Mouse (Mus musculus) liver, embryonic 13.5 days (tissue): Measurements from ENCODE around the gene Ociad1. TPM values are rescaled to one million over a fixed set of nuclear protein-coding genes. Genes with fewer than 3 reads are reported as not detected.

ENCODE experiments used
- ATAC-seq: fragments of 200-750 bp; cut with Nextera tagmentation; 2 replicates; pipeline ENCODE4 v1.8.0; 2017; ENCODE audit warnings: low read depth, mild to moderate bottlenecking, moderate number of reproducible peaks, moderate library complexity
- DNase-seq: peaks from one replicate; pipeline ENCODE4 v3.0.0; 2022
- H3K27ac ChIP-seq: fragments of 300-500 bp; sonication (generic); 2 replicates; pipeline ENCODE4 v1.5.1; 2015; ENCODE audit warnings: moderate library complexity, mild to moderate bottlenecking, inconsistent platforms
- H3K27me3 ChIP-seq: fragments of 300-500 bp; sonication (generic); 2 replicates; pipeline ENCODE4 v1.6.1; 2015; ENCODE audit warnings: mild to moderate bottlenecking, inconsistent platforms
- H3K36me3 ChIP-seq: fragments of 300-500 bp; sonication (generic); 2 replicates; pipeline ENCODE4 v1.6.1; 2015; ENCODE audit warnings: mild to moderate bottlenecking, inconsistent platforms
- H3K4me1 ChIP-seq: fragments of 300-500 bp; sonication (generic); replicated peaks from 2 replicates; pipeline ENCODE4 v1.6.1; 2015; ENCODE audit warnings: inconsistent platforms
- H3K4me2 ChIP-seq: fragments of 300-500 bp; sonication (generic); 2 replicates; pipeline ENCODE4 v1.6.1; 2015; ENCODE audit warnings: inconsistent platforms, mild to moderate bottlenecking, moderate library complexity
- H3K4me3 ChIP-seq: fragments of 300-500 bp; sonication (generic); replicated peaks from 2 replicates; pipeline ENCODE4 v1.5.1; 2015; ENCODE audit warnings: mild to moderate bottlenecking, inconsistent platforms
- H3K9ac ChIP-seq: fragments of 300-500 bp; sonication (generic); 2 replicates; pipeline ENCODE4 v1.6.1; 2015; ENCODE audit warnings: mild to moderate bottlenecking, inconsistent platforms
- H3K9me3 ChIP-seq: fragments of 300-500 bp; sonication (generic); replicated peaks from 2 replicates; pipeline ENCODE4 v1.6.1; 2016; ENCODE audit warnings: inconsistent platforms
- WGBS: fragments of 180-500 bp; shearing (Covaris S2); methylation state at CpG from one replicate; pipeline ENCODE4 v1.1.7; 2015; ENCODE audit not compliant: insufficient replicate concordance; 5-methylcytosine and 5-hydroxymethylcytosine counted together
- polyA plus RNA-seq: library from polyadenylated mRNA; unstranded; fragments of >200 nt; fragmentation: Nextera tagmentation; extraction: Ambion mirVana; gene quantifications from 2 replicates; pipeline ENCODE4 v1.2.1, GENCODE M21; 2015

Gene Ociad1
- polyA plus RNA-seq, 1 experiment from 2014 or later = 144 TPM

- Histone ChIP-seq H3K9me3 (no peaks in the 10 kb centered on the region), H3K4me2 (no peak within 1 kb of the TSS), H3K27ac (no peak within 1 kb of the TSS), H3K27me3 (peaks cover 62% of the 10 kb centered on the region), H3K4me1 (peaks cover 24% of the 10 kb centered on the region), H3K4me3 (no peak within 1 kb of the TSS), H3K36me3 (no peaks in the 10 kb centered on the region), H3K9ac (no peak within 1 kb of the TSS)
- no peak for ATAC-seq
- DNase-seq = no peak
- 75% methylated on average over 8 of the region's 8 CpGs for WGBS
These were observed 48.2 kb downstream of the Ociad1 start, which contains the start of gene Ociad2 for GRCm38 (mm10) chr5:73340723-73341235. Gene Ociad2, minus strand, starts transcription at chr5:73341028.

DNA sequence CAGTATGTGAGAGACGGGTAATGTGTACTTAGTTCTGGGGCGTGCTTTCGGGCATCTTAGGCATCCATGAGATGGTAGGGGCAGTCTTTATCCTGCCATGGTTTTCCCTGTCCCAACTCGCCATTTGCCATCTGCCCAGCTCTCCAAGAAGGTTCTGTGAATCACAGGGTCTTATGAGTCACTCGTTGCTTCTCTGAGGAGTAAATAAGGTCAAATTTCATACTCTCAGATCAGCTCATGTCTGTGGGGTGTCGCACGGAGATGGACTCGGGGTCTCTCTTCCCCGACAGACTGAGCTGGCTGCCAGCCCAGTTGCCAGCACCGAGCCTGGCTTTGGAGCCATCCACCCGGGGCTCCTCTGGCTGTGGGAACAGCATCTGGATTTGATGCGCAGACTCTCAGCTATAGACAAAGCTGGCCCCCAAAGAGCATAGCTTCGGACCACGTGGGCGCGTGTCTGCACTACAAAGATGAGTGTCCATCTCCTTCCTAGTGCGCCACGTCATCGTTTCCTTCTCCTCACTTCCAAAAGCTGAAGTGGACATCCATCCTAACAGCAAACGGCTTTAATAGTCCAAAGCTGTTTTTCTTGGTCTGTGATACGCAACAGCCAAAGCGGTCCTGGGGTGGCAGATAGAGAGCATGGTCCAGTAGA lies 50.2 kb downstream of the Ociad1 start:
- 81% methylated on average over 22 of the region's 22 CpGs for WGBS
- H3K36me3 ChIP-seq = no peaks in the 10 kb centered on the region
- H3K9ac ChIP-seq = no peak overlapping the region
- DNase-seq (no peak), ATAC-seq (no peak)
- no peak overlapping the region for H3K4me3 ChIP-seq
- H3K27ac ChIP-seq = no peak overlapping the region
- H3K4me1 ChIP-seq = peaks cover 24% of the 10 kb centered on the region
- no peaks in the 10 kb centered on the region for H3K9me3 ChIP-seq
- no peak overlapping the region for H3K4me2 ChIP-seq
- peaks cover 65% of the 10 kb centered on the region for H3K27me3 ChIP-seq

DNA sequence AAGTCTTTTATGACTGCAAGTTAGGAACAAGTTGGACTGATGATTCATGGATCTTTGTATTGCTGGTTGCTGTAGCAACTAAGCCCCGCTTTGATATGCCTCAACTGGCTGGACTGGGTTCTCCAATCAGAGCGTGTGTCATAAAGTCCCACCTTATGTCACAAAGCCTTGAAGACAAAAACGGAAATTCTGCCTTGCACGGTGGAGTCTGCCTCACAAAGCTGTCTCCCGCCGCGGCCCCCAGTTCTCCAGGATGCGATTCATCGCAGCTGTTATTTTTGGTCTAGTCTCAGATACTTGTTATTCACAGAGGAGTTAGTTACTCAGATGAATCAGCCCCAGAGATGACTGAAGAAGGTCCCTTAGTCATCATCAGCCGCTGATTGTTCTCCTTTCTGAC lies 51.7 kb downstream of the Ociad1 start:
- no peak overlapping the region for H3K4me3 ChIP-seq
- ATAC-seq (no peak), DNase-seq (no peak)
- no peak overlapping the region for H3K27ac ChIP-seq
- H3K4me1 ChIP-seq = peaks cover 25% of the 10 kb centered on the region
- H3K9ac ChIP-seq = no peak overlapping the region
- H3K9me3 ChIP-seq = no peaks in the 10 kb centered on the region
- peaks cover 62% of the 10 kb centered on the region for H3K27me3 ChIP-seq
- 74% methylated on average over 10 of the region's 10 CpGs for WGBS
- no peak overlapping the region for H3K4me2 ChIP-seq
- no peaks in the 10 kb centered on the region for H3K36me3 ChIP-seq

- Histone ChIP-seq H3K27me3 (peaks cover 66% of the 10 kb centered on the region), H3K27ac (no peak overlapping the region), H3K9ac (no peak overlapping the region), H3K9me3 (no peaks in the 10 kb centered on the region), H3K36me3 (no peaks in the 10 kb centered on the region), H3K4me2 (no peak overlapping the region), H3K4me1 (peaks cover 22% of the 10 kb centered on the region), H3K4me3 (no peak overlapping the region)
- DNase-seq = no peak
- ATAC-seq = no peak
- WGBS = 75% methylated on average over 4 of the region's 4 CpGs
These were observed 52.7 kb downstream of the Ociad1 start for GRCm38 (mm10) chr5:73345254-73345653.

GRCm38 (mm10) chr5:73349514-73349913 lies 56.9 kb downstream of the Ociad1 start:
- 52% methylated on average over 5 of the region's 5 CpGs for WGBS
- H3K9me3 ChIP-seq = no peaks in the 10 kb centered on the region

DNA sequence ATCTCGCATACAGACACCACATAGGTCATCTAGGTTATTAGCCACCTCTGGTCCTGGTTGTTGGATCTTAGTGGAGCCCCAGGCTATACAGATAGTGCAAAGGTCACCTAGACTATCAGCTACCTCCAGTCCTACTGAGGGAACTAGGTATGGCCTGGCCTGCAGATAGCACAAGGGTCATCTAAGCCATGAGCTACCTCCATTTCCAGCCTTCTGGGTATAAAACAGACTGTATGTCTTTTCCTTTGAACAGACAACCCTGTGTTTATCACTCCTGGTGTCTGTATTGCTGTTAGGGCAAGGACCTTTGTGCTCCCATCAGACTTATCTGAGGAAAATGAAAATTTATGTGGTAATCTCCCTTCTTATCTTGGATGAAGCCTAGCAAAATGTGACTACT lies 59.2 kb downstream of the Ociad1 start:
- H3K27me3 ChIP-seq = peaks cover 28% of the 10 kb centered on the region
- 81% methylated on average over 1 of the region's 1 CpGs for WGBS
- peaks cover 60% of the 10 kb centered on the region for H3K4me1 ChIP-seq
- DNase-seq (no peak), ATAC-seq (no peak)
- H3K4me2 ChIP-seq = no peak overlapping the region
- H3K27ac ChIP-seq = no peak overlapping the region
- no peaks in the 10 kb centered on the region for H3K36me3 ChIP-seq
- no peak overlapping the region for H3K9ac ChIP-seq
- no peaks in the 10 kb centered on the region for H3K9me3 ChIP-seq
- no peak overlapping the region for H3K4me3 ChIP-seq

More at GRCm38 (mm10) chr5:73349514-73349913, 56.9 kb downstream of the Ociad1 start:
- ATAC-seq = no peak
- DNase-seq = no peak
- Histone ChIP-seq H3K27me3 (peaks cover 47% of the 10 kb centered on the region), H3K4me1 (peaks cover 47% of the 10 kb centered on the region), H3K4me3 (no peak overlapping the region), H3K4me2 (no peak overlapping the region), H3K9ac (no peak overlapping the region), H3K27ac (no peak overlapping the region; the same call in 1 of the 2 replicates), H3K36me3 (no peaks in the 10 kb centered on the region)

DNA sequence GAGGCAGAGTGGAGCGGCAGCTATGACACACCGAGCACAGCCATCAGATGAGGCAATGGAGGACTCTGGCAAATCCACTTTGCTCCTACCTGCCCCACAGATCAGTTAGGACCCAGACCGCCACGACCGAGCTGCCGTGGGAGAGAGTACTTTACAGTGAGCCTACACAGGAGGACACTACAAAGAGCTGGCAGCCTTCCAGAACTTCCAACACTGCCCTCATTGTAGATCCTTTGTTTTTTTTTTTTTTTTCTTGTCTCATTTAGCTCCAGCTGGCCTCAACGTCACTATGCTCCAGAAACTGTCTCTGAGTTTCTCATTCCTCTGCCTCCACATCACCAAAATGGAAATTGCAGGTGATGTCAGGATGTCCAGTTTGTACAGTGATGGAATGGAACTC lies 60.9 kb downstream of the Ociad1 start:
- H3K27me3 ChIP-seq = peaks cover 15% of the 10 kb centered on the region
- no peak overlapping the region; the same call in 1 of the 2 replicates for H3K9ac ChIP-seq
- no peak for ATAC-seq
- no peaks in the 10 kb centered on the region for H3K36me3 ChIP-seq
- H3K27ac ChIP-seq = no peak overlapping the region
- no peak for DNase-seq
- 73% methylated on average over 7 of the region's 7 CpGs for WGBS
- H3K9me3 ChIP-seq = no peaks in the 10 kb centered on the region
- H3K4me2 ChIP-seq = peak overlapping the region; percentile 28
- H3K4me1 ChIP-seq = peaks cover 61% of the 10 kb centered on the region
- H3K4me3 ChIP-seq = no peak overlapping the region

DNA sequence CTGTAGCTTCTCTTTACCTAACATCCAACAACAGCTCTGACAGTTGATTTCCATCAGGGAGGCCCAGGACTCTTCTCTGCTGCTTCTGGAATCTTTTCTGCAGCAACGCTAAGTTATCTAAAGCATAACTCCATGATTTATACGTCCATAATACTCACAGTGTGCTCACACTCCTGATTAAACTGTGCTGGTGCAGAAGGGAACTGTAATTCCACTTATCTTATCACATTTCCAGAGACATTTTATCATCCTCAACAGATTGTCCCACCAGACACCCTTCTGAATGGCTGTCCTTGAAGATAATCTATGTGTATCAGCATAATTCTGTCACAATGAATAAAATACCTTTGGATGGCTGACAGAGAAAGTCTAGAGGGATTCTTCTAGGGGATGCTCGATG lies 61.4 kb downstream of the Ociad1 start:
- Histone ChIP-seq H3K9me3 (no peaks in the 10 kb centered on the region), H3K36me3 (no peaks in the 10 kb centered on the region), H3K9ac (no peak overlapping the region), H3K27ac (peak overlapping the region; percentile 76), H3K4me1 (peaks cover 57% of the 10 kb centered on the region), H3K4me2 (peak overlapping the region; percentile 28), H3K4me3 (no peak overlapping the region), H3K27me3 (peaks cover 17% of the 10 kb centered on the region)
- DNase-seq (no peak), ATAC-seq (peak; percentile 55)
- 27% methylated on average over 3 of the region's 3 CpGs for WGBS

GRCm38 (mm10) chr5:73355393-73355792 lies 62.8 kb downstream of the Ociad1 start:
- H3K9ac ChIP-seq = 0 out of 2 replicates have a peak overlapping the region, but pooled peaks have one; percentile 7
- peaks cover 19% of the 10 kb centered on the region for H3K27me3 ChIP-seq
- peak overlapping the region; percentile 2; the same call in 1 of the 2 replicates for H3K4me2 ChIP-seq
- H3K36me3 ChIP-seq = no peaks in the 10 kb centered on the region
- DNase-seq (peak; percentile 52), ATAC-seq (peak; percentile 87)
- H3K4me1 ChIP-seq = peaks cover 69% of the 10 kb centered on the region
- no peaks in the 10 kb centered on the region for H3K9me3 ChIP-seq
- WGBS = 22% methylated on average over 5 of the region's 5 CpGs
- no peak overlapping the region for H3K4me3 ChIP-seq
- peak overlapping the region; percentile 76 for H3K27ac ChIP-seq

- Histone ChIP-seq H3K4me2 (peak overlapping the region; percentile 48), H3K4me3 (peak overlapping the region; percentile 11; the same call in 1 of the 2 replicates), H3K4me1 (peaks cover 62% of the 10 kb centered on the region), H3K27me3 (peaks cover 24% of the 10 kb centered on the region), H3K9ac (no peak overlapping the region), H3K9me3 (no peaks in the 10 kb centered on the region), H3K36me3 (no peaks in the 10 kb centered on the region), H3K27ac (no peak overlapping the region)
- DNase-seq = no peak
- 64% methylated on average over 6 of the region's 6 CpGs for WGBS
- no peak for ATAC-seq
These were observed 66.7 kb downstream of the Ociad1 start for GRCm38 (mm10) chr5:73359134-73359751.

DNA sequence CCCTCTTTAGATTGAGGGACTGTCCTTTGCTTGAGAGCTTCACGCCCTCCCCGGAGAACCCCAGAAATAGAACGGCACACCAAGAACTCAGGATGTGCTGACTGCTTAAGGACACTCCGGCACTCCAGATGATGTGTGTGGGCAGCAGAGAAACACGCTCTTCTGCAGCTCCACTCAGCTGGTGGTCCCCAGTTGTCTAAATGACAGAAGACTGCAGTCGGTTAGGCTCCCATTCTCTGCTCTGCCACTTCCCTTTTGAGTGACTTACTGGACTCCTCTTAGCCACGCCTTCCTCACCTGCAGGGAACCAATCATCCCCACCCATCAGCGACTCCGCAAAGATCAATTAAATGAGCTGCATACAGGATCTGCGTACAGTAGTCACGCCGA lies 67.2 kb downstream of the Ociad1 start:
- Histone ChIP-seq H3K4me3 (peak overlapping the region; percentile 11), H3K36me3 (no peaks in the 10 kb centered on the region), H3K4me1 (peaks cover 62% of the 10 kb centered on the region), H3K4me2 (peak overlapping the region; percentile 48), H3K27me3 (peaks cover 24% of the 10 kb centered on the region), H3K9me3 (no peaks in the 10 kb centered on the region), H3K27ac (no peak overlapping the region), H3K9ac (no peak overlapping the region)
- ATAC-seq (no peak), DNase-seq (no peak)
- 40% methylated on average over 12 of the region's 12 CpGs for WGBS
